Mouse (Mus musculus): Measurements from ENCODE around the gene Krt222. TPM values are rescaled to one million over a fixed set of nuclear protein-coding genes. Genes with fewer than 3 reads are reported as not detected.

Krt222 gene
- polyA plus RNA-seq, 1 experiment = 0.11 TPM

DNA sequence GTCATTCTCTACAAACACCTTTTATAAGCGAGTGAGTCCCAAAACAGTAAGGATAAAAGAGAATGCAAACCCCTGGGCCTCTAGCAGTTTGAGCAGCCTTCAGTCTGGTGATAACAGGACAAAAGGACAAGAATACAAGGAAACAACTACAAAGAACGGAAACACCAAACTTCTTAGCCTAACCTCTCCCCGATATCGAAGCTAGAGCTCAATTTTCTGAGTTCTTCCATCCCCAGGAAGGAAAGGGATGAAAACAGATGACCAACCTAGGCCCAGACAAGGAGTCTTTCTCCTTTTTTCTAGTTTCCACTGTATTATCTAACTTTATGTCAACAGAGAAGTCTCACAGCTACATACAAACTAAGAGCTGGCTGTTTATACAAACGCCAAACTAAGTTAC, 20.6 kb downstream of the Krt222 start:
- DNase-seq = no peak
- Histone ChIP-seq H3K4me1 (ENCODE audit: control insufficient read depth, insufficient read depth, low read length) (peaks cover 3% of the 10 kb centered on the region), H3K4me3 (replicated peaks; ENCODE audit: extremely low read depth, low read depth, low read length) (no peak overlapping the region)
- TF ChIP-seq CTCF (IDR thresholded peaks at IDR 0.05; ENCODE audit: insufficient read depth, low read length) = no peak
- no peak for TF ChIP-seq POLR2A (IDR thresholded peaks at IDR 0.05; ENCODE audit: borderline replicate concordance, extremely low read depth, low read depth, low read length)
- WGBS = 64% methylated on average over 5 of the region's 5 CpGs

DNA sequence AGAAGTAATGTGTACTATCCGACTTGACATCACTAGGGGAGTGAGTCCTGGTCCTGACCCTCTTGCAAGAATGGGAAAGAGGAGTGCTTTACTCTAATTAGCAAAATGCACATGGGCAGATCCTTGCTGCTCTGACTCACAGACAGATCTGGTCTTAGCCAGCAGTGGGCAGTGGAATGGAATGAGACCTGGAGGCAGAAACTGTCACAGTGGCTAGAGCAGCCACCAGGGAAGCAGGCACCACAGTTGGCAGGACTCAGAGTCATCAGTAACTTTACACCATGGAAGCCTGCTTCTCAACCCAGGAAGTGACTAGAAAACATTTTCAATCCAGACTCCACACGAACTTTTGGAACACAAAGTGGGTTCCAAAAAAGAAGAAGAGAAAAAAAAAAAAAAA, 22.1 kb downstream of the Krt222 start:
- Histone ChIP-seq H3K4me1 (ENCODE audit: control insufficient read depth, insufficient read depth, low read length) (peaks cover 3% of the 10 kb centered on the region), H3K4me3 (replicated peaks; ENCODE audit: extremely low read depth, low read depth, low read length) (no peak overlapping the region)
- no peak for DNase-seq
- TF ChIP-seq POLR2A (IDR thresholded peaks at IDR 0.05; ENCODE audit: borderline replicate concordance, extremely low read depth, low read depth, low read length) (no peak), CTCF (IDR thresholded peaks at IDR 0.05; ENCODE audit: insufficient read depth, low read length) (no peak)
- WGBS = 51% methylated on average over 2 of the region's 2 CpGs

DNA sequence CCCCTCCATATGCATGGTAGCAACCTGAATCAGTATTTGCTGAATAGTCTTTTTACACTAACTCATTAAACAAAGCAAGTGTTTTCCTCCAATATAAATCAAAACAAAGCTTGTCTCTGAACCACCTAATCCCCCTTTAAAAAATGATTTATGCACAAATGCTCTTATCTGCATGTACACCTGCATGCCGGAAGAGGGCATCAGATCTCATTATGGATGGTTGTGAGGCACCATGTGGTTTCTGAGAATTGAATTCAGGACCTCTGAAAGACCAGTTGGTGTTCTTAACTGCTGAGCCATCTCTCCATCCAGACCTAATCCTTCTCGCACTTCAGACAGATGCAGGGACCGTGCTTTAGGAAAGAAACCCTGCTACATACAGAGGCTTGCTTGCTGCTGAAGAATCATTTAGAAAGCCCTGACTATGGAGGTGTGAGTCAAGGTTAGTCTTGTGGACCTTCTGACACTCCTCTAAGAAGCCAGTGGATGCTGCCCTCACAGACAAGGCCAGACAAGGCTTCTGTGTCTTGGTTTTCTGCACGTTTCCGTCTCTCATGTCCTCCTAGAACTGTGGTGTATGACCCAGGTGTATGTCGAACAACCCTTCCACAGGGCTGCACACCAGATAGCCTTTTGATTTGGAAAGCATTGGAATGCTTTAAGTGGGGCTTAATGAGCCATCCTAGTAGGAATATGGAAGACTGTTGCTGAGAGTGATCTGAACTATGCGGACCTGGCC, 26.5 kb downstream of the Krt222 start:
- DNase-seq = no peak
- Histone ChIP-seq H3K4me3 (replicated peaks; ENCODE audit: extremely low read depth, low read depth, low read length) (no peak overlapping the region), H3K4me1 (ENCODE audit: control insufficient read depth, insufficient read depth, low read length) (no peaks in the 10 kb centered on the region)
- TF ChIP-seq POLR2A (IDR thresholded peaks at IDR 0.05; ENCODE audit: borderline replicate concordance, extremely low read depth, low read depth, low read length) (no peak), CTCF (IDR thresholded peaks at IDR 0.05; ENCODE audit: insufficient read depth, low read length) (no peak)
- WGBS = 92% methylated on average over 7 of the region's 7 CpGs

DNA sequence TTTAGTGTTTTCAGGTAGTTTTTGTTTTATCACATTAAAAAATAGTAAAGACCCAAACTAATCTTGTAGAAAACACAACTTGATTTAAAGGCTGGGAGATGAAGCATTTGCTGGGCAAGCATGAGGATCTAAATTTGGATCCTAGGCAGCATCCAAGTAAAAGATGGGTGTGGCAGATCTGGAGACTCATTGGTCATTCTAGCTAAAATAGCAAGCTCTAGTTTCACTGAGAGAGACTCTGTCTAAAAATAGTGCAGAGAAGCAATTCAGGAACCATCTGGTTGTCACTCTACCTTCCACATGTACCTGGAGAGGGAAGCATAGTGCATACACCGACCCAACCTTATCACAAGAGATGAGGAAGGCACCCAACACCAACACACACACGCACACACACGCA, 27.7 kb downstream of the Krt222 start:
- Histone ChIP-seq H3K4me3 (replicated peaks; ENCODE audit: extremely low read depth, low read depth, low read length) (no peak overlapping the region), H3K4me1 (ENCODE audit: control insufficient read depth, insufficient read depth, low read length) (no peaks in the 10 kb centered on the region)
- 91% methylated on average over 3 of the region's 3 CpGs for WGBS
- no peak for DNase-seq
- no peak for TF ChIP-seq CTCF (IDR thresholded peaks at IDR 0.05; ENCODE audit: insufficient read depth, low read length)
- TF ChIP-seq POLR2A (IDR thresholded peaks at IDR 0.05; ENCODE audit: borderline replicate concordance, extremely low read depth, low read depth, low read length) = no peak

DNA sequence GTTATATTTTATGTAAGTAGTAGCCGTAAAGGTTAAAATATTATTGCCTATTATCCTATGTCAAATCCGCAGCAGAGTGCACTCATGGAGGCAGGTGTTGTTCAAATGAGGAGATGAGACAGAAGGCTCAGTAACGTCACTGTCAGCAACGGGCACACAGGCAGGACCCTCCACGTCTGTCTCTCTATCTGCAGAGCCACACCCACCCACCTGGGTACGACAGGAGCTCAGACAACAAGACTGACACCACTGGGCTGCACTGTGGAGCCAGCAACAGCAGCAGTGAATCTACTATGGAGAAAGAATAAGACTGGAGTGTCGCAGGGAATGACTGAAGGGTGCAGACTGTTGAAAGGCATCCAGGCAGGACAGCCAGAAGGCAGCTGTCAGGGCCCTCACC, 31.2 kb downstream of the Krt222 start:
- DNase-seq = no peak
- Histone ChIP-seq H3K4me3 (replicated peaks; ENCODE audit: extremely low read depth, low read depth, low read length) (no peak overlapping the region), H3K4me1 (ENCODE audit: control insufficient read depth, insufficient read depth, low read length) (no peaks in the 10 kb centered on the region)
- TF ChIP-seq CTCF (IDR thresholded peaks at IDR 0.05; ENCODE audit: insufficient read depth, low read length) = no peak
- TF ChIP-seq POLR2A (IDR thresholded peaks at IDR 0.05; ENCODE audit: borderline replicate concordance, extremely low read depth, low read depth, low read length) = no peak
- WGBS = 86% methylated on average over 7 of the region's 7 CpGs

DNA sequence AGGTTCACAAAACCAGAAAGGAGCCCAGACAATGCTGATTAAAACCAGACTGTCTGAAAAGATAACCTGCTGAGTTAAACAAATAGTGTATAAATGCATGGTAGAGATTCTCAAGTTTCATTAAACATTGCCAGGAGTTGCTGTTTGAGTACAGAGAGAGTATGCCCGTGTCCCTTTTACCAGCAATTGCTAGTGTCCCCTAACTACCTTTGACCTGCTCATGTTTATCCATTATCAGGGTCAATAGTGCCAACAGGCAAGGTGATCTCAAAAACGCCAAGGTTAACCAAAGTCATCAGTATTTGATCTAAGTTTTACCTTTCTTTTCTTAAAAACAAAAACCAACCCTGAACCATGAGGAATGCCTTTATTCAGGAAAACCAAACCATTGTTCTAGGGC, 31.9 kb downstream of the Krt222 start:
- no peaks in the 10 kb centered on the region for H3K4me1 ChIP-seq (ENCODE audit: control insufficient read depth, insufficient read depth, low read length)
- no peak for TF ChIP-seq POLR2A (IDR thresholded peaks at IDR 0.05; ENCODE audit: borderline replicate concordance, extremely low read depth, low read depth, low read length)
- no peak for TF ChIP-seq CTCF (IDR thresholded peaks at IDR 0.05; ENCODE audit: insufficient read depth, low read length)
- H3K4me3 ChIP-seq (replicated peaks; ENCODE audit: extremely low read depth, low read depth, low read length) = no peak overlapping the region
- WGBS = 60% methylated on average over 2 of the region's 2 CpGs
- no peak for DNase-seq

DNA sequence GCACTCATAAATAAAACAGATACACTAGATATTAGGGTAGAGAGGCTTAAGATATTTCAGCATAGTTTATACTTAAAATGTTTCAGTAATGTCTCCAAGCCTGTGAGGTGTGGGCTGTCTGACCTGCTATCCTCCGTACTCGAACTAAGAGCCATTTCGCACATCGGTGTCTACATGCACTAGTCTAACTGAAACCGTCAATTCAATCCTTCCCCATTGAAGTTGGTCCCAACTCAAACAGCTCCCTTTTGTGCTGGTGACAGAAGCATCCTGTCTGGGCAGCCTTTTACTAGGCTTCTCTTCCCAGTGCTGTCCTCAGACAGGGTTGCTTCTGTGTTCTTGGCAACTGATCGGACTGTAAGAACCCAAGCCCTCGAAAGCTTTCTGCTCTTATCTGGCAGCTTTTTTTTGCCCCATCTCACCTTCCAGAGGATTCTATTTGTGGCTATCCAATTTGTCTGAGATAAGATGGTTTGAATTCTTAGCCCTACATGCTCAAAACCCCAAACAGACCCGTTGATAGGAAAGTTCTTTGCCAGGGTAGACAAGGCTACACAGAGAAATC, 35.7 kb downstream of the Krt222 start:
- DNase-seq = no peak
- TF ChIP-seq POLR2A (IDR thresholded peaks at IDR 0.05; ENCODE audit: borderline replicate concordance, extremely low read depth, low read depth, low read length) (no peak), CTCF (IDR thresholded peaks at IDR 0.05; ENCODE audit: insufficient read depth, low read length) (no peak)
- H3K4me1 ChIP-seq (ENCODE audit: control insufficient read depth, insufficient read depth, low read length) = no peaks in the 10 kb centered on the region
- H3K4me3 ChIP-seq (replicated peaks; ENCODE audit: extremely low read depth, low read depth, low read length) = no peak overlapping the region
- WGBS = 62% methylated on average over 8 of the region's 8 CpGs

DNA sequence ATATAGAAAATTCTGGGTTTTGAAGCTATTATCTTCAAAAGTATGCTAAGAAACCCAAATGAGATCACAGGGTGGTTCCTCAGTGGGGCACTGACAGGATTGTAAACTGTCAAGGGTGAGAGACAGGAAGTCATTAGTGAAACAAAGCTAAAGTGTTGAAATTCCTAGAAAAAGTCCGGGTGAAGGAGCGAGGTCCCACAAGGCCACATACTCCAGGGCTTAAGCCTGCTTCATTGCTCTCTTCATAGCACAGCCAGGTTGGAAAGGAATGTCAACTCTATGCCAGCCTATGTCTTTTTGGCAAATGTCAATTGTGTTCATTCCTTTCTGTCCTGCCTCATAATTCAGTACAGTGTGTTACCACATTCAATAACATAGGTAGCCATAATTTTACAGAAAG, 36.4 kb downstream of the Krt222 start:
- DNase-seq = no peak
- 20% methylated on average over 2 of the region's 2 CpGs for WGBS
- H3K4me1 ChIP-seq (ENCODE audit: control insufficient read depth, insufficient read depth, low read length) = no peaks in the 10 kb centered on the region
- H3K4me3 ChIP-seq (replicated peaks; ENCODE audit: extremely low read depth, low read depth, low read length) = no peak overlapping the region
- no peak for TF ChIP-seq POLR2A (IDR thresholded peaks at IDR 0.05; ENCODE audit: borderline replicate concordance, extremely low read depth, low read depth, low read length)

DNA sequence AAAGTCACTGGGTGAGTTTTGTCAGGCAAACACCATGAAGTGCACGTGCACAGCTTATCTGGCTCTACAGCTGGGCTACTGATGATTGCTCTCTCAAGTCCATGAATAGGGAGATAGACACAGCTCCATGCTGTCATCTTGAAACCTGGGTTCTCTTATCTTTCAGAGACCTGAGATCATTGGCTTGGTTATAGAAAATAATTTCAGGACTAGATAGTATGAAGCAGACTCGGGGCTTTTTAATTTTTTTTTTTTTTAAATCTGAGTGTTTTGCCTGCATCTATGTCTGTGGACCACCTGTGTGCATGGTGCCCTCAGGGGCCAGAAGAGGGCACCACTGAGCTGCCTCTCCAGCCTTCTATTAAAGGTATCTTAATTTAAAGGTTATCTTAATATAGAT, 36.9 kb downstream of the Krt222 start:
- no peak for TF ChIP-seq POLR2A (IDR thresholded peaks at IDR 0.05; ENCODE audit: borderline replicate concordance, extremely low read depth, low read depth, low read length)
- TF ChIP-seq CTCF (IDR thresholded peaks at IDR 0.05; ENCODE audit: insufficient read depth, low read length) = peak; percentile 54
- no peak overlapping the region for H3K4me3 ChIP-seq (replicated peaks; ENCODE audit: extremely low read depth, low read depth, low read length)
- DNase-seq = no peak
- no peaks in the 10 kb centered on the region for H3K4me1 ChIP-seq (ENCODE audit: control insufficient read depth, insufficient read depth, low read length)
- WGBS = 14% methylated on average over 2 of the region's 2 CpGs

DNA sequence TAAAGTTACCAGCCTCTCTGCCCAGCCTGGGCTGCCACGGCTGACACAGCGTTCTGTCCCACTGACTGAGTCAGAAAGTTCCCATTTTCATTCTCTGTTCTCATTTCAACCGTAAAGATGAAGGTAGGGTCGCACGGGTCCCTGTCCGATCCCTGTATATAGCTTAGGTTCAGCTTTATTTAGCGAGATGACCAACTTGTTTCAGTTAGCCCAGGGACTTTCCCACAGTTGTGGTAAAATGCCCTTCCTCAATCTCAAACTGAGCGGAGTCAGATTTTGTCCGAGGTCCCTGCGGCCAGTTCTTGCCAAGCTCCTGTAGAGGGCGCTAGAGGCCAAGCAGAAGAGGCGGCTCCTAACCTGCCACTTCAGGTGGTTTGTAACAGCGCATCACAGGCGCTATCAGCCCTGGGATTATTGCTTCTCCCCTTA, 54.7 kb downstream of the Krt222 start:
- 19% methylated on average over 14 of the region's 14 CpGs for whole genome bisulfite sequencing
- Histone ChIP-seq H3K4me3 (replicated peaks; ENCODE audit: extremely low read depth, low read depth, low read length) (no peak overlapping the region), H3K4me1 (ENCODE audit: control insufficient read depth, insufficient read depth, low read length) (no peaks in the 10 kb centered on the region)
- peak; percentile 44 for DNase-seq
- TF ChIP-seq CTCF (IDR thresholded peaks at IDR 0.05; ENCODE audit: insufficient read depth, low read length) (peak; percentile 67), POLR2A (IDR thresholded peaks at IDR 0.05; ENCODE audit: borderline replicate concordance, extremely low read depth, low read depth, low read length) (no peak)
